Mouse (Mus musculus): ENCODE measurements at regions not wholly inside any gene's neighbourhood (a gene's known extent, or its start where the extent isn't known, plus 50 kb on each side); places are given as distances from the start of the nearest gene placed in this dataset.

DNA sequence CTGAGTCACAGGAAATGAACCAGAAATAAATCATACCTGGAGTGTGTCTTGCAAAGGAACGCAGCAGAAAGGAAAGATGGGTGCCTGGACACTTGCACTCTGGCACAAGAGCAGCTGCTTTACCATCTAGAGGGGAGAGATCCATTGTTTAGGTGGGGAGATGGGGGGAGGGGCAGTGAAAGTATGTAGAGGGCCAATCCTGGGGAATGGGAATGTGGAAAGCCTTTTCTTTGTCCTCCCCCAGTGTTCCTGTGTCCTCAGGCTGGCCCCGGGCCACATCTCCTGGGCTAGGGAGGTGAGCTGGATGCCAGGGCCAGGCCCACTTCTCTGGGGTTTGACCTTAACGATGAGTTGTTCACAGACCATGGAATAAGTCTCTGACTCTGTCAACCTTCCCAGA lies 107.2 kb upstream of the Arglu1 start:
- TF ChIP-seq CTCF (conservative IDR thresholded peaks at IDR 0.05; ENCODE audit: insufficient read depth, insufficient read length, low read depth, low read length) (no peak), POLR2A (IDR thresholded peaks at IDR 0.05; ENCODE audit: low read depth, low read length) (no peak)

Measured in kidney, adult 2 months (tissue).